Mouse (Mus musculus): ENCODE data around the gene Defb7.

The Defb7 gene

GRCm38 (mm10) chr8:19494797-19495196 is at the start of gene Defb7:
Gene Defb7 (plus strand): TSS chr8:19495097.
- no peak for DNase-seq (ENCODE audit: low read depth)

GRCm38 (mm10) chr8:19446378-19446777 is 48.5 kb upstream of the Defb7 start:
- DNase-seq (ENCODE audit: low read depth): no peak

- DNase-seq (ENCODE audit: low read depth): no peak
These were observed 33.5 kb upstream of the Defb7 start for GRCm38 (mm10) chr8:19461355-19461754.

DNA sequence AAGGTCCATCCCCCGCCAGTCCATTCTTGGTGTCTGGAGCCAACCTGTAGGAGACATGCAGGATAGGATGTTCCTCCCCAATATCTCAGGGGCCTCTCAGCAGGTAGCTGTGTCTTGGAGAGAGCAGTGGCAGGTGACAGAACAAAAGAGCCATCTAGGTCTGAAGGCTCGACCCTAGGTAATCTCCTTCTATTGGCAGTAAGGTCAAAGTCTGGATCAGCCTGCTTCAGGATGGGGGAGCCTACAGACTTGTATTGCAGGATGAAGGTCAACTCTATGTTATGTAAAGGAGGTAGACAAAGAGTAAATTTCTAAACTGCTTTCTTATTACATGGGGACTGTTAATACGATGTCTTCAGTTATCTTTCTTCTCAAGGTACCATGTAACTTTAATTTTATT is 25.9 kb upstream of the Defb7 start:
- DNase-seq (ENCODE audit: low read depth): no peak

DNA sequence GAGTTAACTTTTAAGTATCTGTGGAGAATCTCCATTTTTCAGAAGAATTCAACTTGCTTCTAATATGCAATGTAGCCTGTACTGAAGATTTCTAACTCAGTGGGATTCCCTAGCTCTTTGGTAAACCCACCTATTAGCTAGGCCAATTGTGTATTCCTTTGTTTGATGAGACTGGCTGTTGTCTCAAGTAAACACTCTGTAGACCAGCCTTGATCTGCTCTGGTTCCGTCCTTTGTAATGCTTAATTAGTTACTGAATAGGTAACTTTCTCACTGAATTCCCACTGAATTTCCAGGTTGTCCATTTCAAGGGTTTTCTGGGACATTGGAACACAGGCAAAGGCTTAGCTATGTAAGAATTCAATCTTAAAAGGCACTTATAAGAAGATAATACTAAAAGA is 5.6 kb downstream of the Defb7 start:
- no peak for DNase-seq (ENCODE audit: low read depth)

DNA sequence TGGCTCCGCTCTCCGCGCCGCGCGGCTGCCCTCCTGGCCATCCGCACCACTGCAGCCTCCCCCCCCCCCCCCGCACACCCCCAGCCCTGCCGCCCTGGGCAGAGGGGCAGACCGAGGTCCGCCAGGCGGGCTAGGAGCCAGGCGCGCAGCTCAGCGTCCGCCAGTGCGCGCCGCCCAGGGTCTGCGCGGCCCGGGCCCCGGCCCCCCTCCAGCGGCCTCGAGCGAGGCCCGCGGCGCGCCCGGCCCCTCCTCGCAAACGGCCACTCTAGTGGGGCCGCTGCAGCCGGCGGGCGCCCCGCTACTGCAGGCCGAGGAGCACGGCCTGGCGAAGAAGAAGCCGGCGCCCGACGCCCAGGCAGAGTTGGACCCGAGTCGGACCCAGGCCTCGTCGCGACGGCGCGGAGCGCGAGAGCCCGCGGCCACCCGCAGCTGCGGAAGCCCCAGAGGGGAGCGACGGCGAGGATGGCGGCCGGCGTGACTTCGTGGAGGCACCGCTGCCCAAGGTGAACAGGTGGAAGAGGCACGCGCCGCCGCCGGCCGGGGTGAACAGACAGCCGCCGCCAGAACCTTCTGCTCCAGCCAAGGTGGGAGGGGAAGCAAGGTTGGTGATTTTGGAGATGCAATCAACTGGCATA is 40.4 kb downstream of the Defb7 start:
- DNase-seq (ENCODE audit: low read depth): no peak

DNA sequence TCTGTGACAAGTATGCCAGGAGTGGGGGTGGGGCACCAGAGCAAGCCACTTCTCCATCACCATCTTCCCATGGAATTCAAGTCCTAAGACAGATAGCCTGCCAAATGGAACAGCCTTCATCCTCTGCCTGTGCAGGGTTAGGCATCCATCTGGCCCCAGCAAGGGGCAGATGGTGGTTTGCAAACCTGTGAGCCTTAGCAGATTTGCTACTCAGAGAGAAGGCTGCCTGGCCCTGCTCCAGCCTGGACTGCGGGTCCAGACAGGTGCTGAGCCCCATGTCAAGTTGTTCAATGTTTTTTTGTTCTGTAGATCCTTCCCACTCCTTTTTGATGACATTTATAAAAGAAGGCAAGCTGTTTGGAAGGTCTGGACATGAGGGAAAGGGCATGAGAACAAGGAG is 45.5 kb downstream of the Defb7 start:
- no peak for DNase-seq (ENCODE audit: low read depth)

Measured in fibroblast of lung, adult 2 months (primary cell).